Mouse (Mus musculus) B cell, adult 2 months (primary cell): ENCODE data around the gene Olfr1288.

Experiments used
- DNase-seq, 2 experiments: peaks; one replicate each; pipeline ENCODE4 v3.0.0; 2022

Gene Olfr1288

GRCm38 (mm10) chr2:111473801-111474200 lies at the start of gene Olfr1288:
Olfr1288 (plus strand) TSS chr2:111474101.
- DNase-seq = no peak

- DNase-seq = no peak
These were observed 25.1 kb upstream of the Olfr1288 start, which contains the start of gene Olfr1287 for GRCm38 (mm10) chr2:111448842-111449241. Olfr1287 (plus strand) TSS chr2:111449142.

GRCm38 (mm10) chr2:111480519-111480918 lies 6.6 kb downstream of the Olfr1288 start, which contains the start of gene Olfr1289:
Olfr1289 (plus strand) TSS chr2:111480819.
- DNase-seq = no peak

GRCm38 (mm10) chr2:111493729-111494128 lies 19.8 kb downstream of the Olfr1288 start, which contains the start of gene Olfr1290:
Olfr1290 (minus strand) TSS chr2:111493829.
- DNase-seq = no peak

DNA sequence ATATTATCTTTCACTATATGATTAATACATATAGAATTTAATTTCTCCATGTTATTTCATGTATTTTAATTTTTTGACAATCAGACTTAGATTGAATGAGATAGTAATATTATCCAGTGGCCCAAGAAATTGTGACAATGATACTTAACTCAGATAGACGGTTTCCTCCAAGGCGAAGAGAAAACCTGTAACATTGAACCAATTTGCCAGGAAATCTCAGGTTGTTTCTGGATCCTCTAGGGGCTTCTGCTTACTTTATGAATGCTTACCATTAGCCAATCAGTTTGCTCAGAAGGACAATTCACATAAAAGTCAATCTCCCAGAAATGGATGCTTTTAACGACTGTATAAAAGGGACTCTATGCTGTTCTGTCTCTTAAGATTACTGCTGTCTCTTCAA lies 23.0 kb downstream of the Olfr1288 start, which contains the start of gene Olfr1291-ps1:
Gene Olfr1291-ps1, plus strand, starts transcription at position 301 of the 400 bp plus-strand sequence.
- no peak for DNase-seq

- no peak for DNase-seq
These were observed 43.5 kb downstream of the Olfr1288 start for GRCm38 (mm10) chr2:111517451-111517850.

GRCm38 (mm10) chr2:111524903-111525302 lies 51.0 kb downstream of the Olfr1288 start, which contains the start of gene Olfr1293-ps:
Olfr1293-ps (plus strand) TSS chr2:111525203.
- DNase-seq = no peak
